ENCODE assay signal across 9 mouse cellular contexts in genomic region chr4:150748099-150749000, GRCm38 (mm10).
A peak's percentile ranks its signal among the peaks of the same experiment; 100 is the strongest.
DNase-seq lines count a peak whose midpoint lies in the region; ATAC-seq lines count a peak whose summit lies in the region.
"Had no signal": no experiment of that assay in that cellular context is flagged by ENCODE, and none has a peak within 500 bp of the region (broad histone marks: within the 10 kb centered on the region; RNA-seq: fewer than 3 reads in every experiment).

No protein-coding gene starts in this region.

- DNase-seq in heart, adult 8-10 months (ENCODE audit: low spot score) = no peak
- peak; percentile 36 for DNase-seq in urinary bladder, postnatal 14 days (ENCODE audit: low spot score)
- DNase-seq in urinary bladder, postnatal 10 days (ENCODE audit: low spot score) = no peak
- no peak for DNase-seq in right cerebral cortex, adult 2 months (ENCODE audit: low spot score in 2 of 2)
- DNase-seq in left cerebral cortex, postnatal 36 days (ENCODE audit: low spot score in 2 of 2) = no peak
- DNase-seq: cerebellum, postnatal 14 days had no signal

- ATAC-seq in heart, embryonic 13.5 days (ENCODE audit: extremely low read depth, insufficient number of reproducible peaks, low FRiP score, low TSS enrichment) = peak; percentile 24; the same call in 1 of the 2 replicates
- ATAC-seq in intestine, embryonic 16.5 days = peak; percentile 86

- no peaks in the 10 kb centered on the region for H3K36me3 ChIP-seq in heart, embryonic 13.5 days
- no peaks in the 10 kb centered on the region for H3K36me3 ChIP-seq in intestine, embryonic 16.5 days (ENCODE audit: control insufficient read depth, insufficient read depth, low read length)
- H3K36me3 ChIP-seq: limb, embryonic 13.5 days had no signal

- 11% methylated on average over 13 of the region's 13 CpGs for WGBS in heart, embryonic 13.5 days
- 43% methylated on average over 13 of the region's 13 CpGs for WGBS in intestine, embryonic 16.5 days

- peaks cover 41% of the 10 kb centered on the region for H3K4me1 ChIP-seq in heart, embryonic 13.5 days
- H3K4me1 ChIP-seq in intestine, embryonic 16.5 days (ENCODE audit: control insufficient read depth, insufficient read depth, low read length) = peaks cover 27% of the 10 kb centered on the region

- peaks cover 6% of the 10 kb centered on the region; the same call in 1 of the 2 replicates for H3K27me3 ChIP-seq in heart, embryonic 13.5 days (replicated peaks)
- no peaks in the 10 kb centered on the region for H3K27me3 ChIP-seq in intestine, embryonic 16.5 days (replicated peaks; ENCODE audit: control insufficient read depth, insufficient read depth, low read length)
- H3K27me3 ChIP-seq: limb, embryonic 13.5 days had no signal

- peak overlapping the region; percentile 59 for H3K27ac ChIP-seq in heart, embryonic 13.5 days (replicated peaks)
- H3K27ac ChIP-seq in intestine, embryonic 16.5 days (ENCODE audit: low read length) = peak overlapping the region; percentile 80
- H3K27ac ChIP-seq: limb, embryonic 13.5 days had no signal

- no peaks in the 10 kb centered on the region for H3K9me3 ChIP-seq in heart, embryonic 13.5 days
- no peaks in the 10 kb centered on the region for H3K9me3 ChIP-seq in intestine, embryonic 16.5 days (ENCODE audit: control insufficient read depth, low read length)
- H3K9me3 ChIP-seq: limb, embryonic 13.5 days had no signal

- no peak overlapping the region for H3K9ac ChIP-seq in heart, embryonic 13.5 days
- H3K9ac ChIP-seq in intestine, embryonic 16.5 days (ENCODE audit: low read depth, low read length) = peak overlapping the region; percentile 14; the same call in 1 of the 2 replicates
- H3K9ac ChIP-seq: limb, embryonic 13.5 days had no signal

- H3K4me2 ChIP-seq in heart, embryonic 13.5 days = peak overlapping the region; percentile 22
- H3K4me2 ChIP-seq in intestine, embryonic 16.5 days (ENCODE audit: low read depth, low read length) = peak overlapping the region; percentile 16; the same call in 1 of the 2 replicates
- H3K4me2 ChIP-seq: limb, embryonic 13.5 days had no signal

- intact Hi-C loops in left cerebral cortex, postnatal 36 days (cut with DNase I) = no loop called here

- no peak overlapping the region for H3K4me3 ChIP-seq in heart, embryonic 13.5 days
- H3K4me3 ChIP-seq in intestine, embryonic 16.5 days (ENCODE audit: low read length) = no peak overlapping the region
- H3K4me3 ChIP-seq: limb, embryonic 13.5 days had no signal
